Mouse (Mus musculus): ENCODE measurements around the gene Zc3hav1l.
A peak's percentile ranks its signal among the peaks of the same experiment; 100 is the strongest.

Gene Zc3hav1l

DNA sequence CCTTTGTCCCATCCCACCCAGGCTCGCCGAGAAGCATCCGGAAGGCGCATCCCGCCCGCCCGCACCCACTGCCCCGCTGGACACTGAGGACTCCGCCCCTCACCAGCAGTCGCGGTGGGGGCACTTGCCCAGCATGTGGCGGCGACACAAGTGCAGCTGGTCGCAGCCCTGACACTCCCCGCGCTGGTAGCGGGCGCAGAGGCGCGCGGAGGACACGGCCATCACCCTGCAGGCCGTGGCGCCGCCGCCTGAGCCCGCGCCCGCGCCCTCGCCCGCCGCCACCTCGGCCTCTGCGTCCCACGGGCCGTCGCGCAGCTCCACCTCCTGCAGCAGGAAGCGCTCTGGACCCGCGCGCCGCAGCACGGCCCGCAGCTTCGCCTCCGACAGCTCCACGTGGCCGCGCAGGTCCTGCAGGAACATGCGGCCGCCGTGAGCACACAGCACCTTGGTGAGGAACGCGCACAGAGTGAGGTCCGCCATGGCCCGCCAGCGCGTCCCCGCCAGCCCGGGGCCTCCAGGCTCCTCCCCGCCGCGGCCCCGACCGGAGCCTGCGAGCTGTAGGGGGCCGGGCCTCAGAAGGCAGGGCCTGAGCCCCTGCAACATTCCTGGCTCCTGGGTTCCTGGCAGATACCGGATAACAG, at the start of gene Zc3hav1l:
TSS of gene Zc3hav1l (minus strand) at position 499 of the 641 bp plus-strand sequence.
- DNase-seq (ENCODE audit: low read depth, low spot score) = peak; percentile 87

DNA sequence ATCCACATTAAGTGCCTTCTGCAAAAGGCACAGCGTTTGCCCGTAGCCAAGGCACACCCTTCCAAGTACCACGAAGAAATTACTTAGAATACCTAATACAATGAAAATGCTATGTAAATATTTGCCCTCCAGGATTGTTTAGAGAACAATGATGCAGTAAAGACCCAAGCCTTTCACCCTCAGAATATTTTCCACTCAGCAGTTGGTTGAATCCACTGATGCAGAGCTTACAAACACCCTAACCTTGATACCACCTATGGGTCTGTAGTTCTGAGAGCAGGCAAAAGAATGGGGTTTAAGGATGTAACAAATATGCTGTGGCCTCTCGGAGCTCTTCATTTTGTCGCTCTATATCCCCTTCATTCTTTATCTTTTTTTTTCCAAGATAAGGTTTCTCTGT, 48.8 kb upstream of the Zc3hav1l start:
- DNase-seq (ENCODE audit: low read depth, low spot score) = no peak

DNA sequence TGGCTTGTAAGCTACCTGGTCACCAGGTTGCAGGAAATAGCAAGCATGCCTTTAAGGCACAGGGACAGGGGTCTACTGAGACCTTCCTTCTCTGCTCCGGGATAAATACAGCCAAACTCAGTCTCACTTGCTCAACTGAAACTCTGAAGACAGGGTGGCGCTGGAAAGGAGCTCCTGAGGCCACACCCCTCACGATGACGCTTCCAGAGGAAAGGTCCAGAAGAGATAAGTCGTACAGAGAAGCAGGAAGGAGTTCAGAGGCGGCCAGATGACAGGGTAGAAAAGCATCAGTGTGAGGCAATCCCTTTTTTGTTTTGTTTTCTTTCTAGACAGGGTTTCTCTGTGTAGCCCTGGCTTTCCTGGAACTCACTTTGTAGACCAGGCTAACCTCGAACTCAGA, 46.7 kb upstream of the Zc3hav1l start:
- DNase-seq (ENCODE audit: low read depth, low spot score) = no peak

DNA sequence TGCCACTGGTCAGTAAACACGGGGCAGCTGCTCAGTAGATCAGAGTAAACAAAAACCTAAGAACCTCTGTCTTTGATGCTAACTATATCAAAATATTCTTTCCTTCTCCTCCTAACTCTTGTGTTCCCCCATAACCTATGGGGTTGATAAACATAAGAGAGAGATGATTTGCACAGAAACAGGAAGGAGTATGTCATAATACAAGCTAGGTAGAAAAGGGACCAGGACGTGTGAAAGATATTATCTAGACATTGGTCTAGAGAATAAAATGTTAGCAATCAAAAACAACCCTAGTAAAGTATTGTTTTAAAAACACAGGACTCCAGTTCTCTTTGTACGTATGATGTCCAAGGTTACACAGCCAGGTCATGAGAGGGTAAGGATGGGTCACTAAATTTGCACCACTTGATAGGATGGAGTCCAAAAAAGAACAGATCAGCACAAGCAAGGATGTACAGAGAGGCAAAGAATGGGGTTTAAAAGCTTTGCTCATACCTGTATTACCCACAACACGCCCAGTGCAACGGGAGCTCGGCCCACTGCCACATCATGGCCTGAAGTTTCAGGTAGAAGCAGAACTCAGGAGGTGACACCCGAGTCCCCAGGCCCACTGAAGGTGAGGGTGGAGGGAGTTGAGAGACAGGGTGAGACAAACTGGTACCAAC, 45.1 kb upstream of the Zc3hav1l start:
- no peak for DNase-seq (ENCODE audit: low read depth, low spot score)

DNA sequence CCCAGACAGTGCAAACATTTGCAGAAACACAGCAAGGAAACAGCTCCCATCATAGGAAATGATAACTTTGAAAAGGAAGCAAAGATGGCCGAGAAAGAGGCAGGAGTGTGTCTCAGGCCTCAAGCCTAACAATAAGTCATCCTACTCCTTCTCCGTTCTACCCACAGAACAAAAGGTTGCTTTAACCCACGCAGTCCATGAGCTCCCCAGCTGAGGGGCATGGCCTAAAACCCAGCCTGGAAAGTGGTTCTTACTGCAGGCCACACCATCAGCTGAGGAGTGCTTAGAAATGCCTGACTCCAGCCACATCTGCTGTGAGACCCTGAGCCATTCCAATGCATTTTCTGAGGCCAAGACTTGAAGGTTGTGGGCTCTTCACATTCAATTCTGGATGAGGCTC, 44.5 kb upstream of the Zc3hav1l start:
- DNase-seq (ENCODE audit: low read depth, low spot score) = no peak

DNA sequence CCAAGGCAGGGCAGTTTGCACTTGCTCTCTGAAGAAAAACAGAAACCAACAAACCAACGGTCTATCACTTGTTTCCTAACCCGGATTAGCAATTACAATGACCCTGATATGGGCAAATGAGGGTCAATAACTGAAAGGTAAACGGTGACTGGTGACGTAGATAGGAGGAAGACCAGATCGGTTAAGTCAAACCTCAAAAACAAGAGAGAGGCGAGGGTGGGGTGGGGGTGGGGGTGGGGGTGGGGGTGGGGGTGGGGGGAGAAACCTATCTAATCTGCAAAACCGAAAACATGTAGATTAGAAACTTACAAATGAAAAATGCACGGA, 43.6 kb upstream of the Zc3hav1l start:
- no peak for DNase-seq (ENCODE audit: low read depth, low spot score)

DNA sequence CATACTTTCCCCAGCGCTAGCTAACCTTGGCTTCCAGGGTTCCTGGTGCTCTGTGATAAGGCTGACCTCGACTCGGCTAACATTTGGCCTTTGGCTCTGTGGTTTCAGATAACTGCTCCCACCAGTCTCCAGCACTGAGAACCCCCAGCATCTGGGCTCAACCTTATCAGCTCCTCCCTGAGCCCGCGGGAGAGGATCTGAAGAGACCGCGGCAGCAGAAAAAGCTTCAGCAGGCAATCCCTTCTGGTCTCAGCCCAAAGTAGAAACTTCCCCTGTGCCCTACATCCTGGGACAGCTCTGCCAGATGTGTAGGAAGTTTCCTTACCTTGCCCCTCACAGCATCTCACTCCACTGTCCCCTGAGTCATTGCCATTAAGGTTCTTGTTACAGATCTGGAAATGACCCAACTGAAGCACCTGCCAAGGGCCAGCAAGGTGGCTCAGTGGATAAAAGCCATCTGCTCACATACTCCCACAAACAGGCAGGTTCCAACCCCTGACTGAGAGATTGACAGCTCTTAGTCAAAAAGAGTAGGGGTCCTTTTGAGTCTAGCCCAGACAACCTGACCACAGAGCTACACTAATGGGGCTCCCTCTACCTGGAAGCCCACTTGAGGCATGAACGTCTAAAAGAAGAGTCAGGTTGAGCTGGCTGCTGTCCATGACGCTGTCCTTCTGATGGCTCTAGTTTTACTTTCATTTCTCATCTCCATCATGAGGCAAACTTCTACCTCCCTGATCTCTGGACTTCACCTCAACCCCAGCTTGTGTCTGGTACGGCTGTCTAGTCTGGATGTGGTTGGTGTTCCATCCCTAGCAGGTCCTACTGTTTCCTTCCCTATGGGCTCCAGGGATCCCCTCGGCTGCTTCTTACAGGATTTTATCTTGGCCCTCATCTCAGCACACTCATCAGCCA, 42.9 kb upstream of the Zc3hav1l start:
- DNase-seq (ENCODE audit: low read depth, low spot score) = no peak

DNA sequence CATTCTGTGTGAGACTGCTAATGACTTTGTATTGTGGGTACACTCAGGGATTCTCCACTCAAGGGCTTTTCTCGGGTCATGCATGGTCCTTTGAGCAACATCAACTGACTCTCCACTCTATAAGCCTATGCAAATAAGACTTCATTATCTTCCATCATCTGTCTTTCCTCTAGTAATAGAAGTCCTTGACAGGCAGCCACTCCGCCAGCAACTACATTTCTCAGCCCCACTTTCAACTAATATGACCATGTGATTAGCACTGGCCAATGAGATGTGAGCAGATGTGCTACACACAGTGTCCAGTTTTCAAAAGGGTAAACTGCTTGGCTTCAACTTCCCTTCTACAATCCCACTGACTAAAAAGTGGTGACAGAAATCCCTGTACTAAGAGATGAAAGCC, 40.0 kb upstream of the Zc3hav1l start:
- no peak for DNase-seq (ENCODE audit: low read depth, low spot score)

DNA sequence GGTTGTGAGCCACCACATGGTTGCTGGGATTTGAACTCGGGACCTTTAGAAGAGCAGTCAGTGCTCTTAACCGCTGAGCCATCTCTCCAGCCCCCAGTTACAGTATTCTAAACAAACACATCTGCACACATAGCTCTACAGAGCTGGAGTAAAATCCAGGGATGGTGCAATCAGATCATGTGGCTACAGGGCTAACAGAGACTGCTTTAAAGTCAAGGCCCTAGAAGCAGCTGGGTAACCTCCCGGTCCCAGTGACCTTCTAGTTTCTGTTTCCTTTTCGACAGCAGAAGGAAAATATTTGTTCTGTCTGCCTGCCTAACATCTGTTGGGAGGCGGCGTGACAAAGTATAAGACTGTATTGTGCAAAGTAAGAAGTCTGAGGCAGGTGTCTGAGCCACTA, 38.9 kb upstream of the Zc3hav1l start:
- no peak for DNase-seq (ENCODE audit: low read depth, low spot score)

DNA sequence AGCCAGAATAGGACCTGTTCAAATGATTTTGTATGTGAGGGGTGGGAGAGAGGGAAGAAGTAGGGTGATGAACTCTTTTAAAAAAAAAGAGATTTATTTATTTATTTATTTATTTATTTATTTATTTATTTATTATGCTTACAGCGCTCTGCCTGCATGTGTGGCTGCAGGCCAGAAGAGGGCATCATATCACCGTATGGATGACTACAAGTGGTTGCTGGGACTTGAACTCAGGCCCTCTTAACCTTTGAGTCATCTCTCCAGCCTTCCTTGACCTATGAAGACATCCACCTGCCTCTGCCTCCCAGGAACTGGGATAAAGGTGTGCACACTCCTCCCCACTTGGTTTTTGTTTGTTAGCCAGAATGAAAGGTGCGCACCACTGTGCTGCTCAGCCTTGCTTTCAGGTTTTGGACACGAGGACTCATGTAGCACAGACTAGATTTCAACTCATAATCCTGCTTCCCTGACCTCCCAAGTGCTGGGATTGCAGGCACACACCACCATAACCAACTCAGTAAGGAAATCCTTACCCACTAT, 38.2 kb upstream of the Zc3hav1l start:
- DNase-seq (ENCODE audit: low read depth, low spot score) = no peak

DNA sequence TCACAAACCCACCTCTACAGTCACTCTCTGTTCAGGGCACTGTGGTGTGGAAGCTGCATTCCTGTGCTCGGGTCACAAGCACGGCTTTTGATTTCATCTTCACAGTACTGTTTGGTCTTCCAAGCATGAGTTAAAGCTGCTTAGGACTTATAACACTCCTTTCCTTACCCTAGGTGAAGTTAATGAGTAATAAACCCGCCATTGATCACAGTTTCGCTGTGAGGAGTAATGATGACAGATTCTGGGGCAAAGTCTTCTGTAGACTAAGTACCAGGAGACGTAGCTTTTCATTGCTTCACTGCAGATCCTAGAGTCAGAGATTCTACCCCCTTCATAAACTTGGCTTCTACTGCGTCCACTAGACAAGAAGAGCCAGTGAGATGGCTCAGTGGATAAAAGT, 36.2 kb upstream of the Zc3hav1l start:
- DNase-seq (ENCODE audit: low read depth, low spot score) = no peak

DNA sequence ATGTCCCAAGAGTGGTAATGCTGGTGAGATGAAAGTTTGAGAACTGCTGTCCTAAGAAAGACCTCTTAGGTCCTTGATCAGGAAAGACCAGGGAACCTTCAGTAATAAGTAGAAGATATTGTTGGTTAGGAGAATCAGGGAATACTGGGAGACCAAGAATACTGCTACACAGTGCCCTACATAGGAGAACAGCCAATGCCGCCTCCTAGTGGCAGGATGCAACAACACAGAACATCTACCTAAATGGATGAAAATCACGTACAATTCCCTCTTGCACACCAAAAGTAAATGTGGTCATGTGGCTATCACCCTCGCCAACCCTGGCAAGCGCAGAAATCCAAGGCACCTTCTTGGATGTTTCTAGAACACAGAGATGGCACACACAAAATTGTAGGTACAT, 27.5 kb upstream of the Zc3hav1l start:
- peak; percentile 71 for DNase-seq (ENCODE audit: low read depth, low spot score)

DNA sequence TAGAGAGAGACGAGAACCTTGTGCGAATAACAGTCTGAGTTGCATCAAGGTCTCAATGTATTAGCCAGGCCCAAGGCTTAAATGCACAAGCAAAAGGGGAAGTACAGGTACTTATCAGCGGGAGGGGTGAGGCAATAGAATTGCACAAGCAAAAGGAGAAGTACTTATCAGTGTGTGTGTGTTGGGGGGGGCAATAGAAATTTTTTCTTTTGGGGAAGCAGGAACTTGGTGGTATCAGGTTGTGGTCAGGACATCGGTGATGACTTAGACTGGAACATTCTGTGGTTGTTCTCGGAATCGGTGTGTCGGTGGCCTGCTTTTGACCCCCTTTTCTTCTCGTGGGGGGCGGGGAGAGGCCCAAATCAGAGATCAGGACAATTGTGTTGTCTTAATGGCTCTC, 21.6 kb upstream of the Zc3hav1l start:
- no peak for DNase-seq (ENCODE audit: low read depth, low spot score)

DNA sequence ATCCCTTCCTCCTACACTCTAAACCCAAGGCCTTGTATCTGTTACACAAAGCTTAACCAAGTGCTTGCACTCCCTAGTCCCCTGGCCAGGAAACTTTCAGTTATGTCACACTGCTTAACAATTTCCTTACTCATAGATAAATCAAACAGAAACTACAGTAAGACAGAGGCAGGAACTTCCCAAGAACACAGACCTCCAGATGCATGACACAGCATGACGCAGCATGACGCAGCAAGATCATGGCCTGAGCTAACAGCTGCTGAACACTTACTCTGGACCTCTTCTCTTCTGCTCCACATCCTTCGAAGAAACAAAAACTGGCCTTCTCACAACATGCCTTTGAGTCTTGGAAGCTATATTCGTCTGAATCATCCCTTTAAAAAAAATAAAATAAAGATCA, 17.0 kb upstream of the Zc3hav1l start:
- peak; percentile 33 for DNase-seq (ENCODE audit: low read depth, low spot score)

DNA sequence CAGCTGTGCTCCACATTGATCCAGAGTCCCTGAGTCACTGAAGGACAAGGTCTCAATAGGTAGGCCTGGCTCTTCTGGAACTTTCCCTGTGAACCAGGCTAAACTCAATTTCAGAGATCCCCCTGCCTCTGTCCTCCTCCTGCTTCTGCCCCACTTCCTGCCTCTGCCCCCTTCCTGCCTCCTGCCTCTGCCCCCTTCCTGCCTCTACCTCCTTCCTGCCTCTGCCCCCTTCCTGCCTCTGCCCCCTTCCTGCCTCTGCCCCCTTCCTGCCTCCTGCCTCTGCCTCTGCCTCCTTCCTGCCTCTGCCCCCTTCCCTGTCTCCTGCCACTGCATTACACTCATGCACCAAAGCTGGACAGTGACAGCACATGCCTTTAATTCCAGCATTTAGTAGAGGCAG, 10.7 kb upstream of the Zc3hav1l start:
- no peak for DNase-seq (ENCODE audit: low read depth, low spot score)

DNA sequence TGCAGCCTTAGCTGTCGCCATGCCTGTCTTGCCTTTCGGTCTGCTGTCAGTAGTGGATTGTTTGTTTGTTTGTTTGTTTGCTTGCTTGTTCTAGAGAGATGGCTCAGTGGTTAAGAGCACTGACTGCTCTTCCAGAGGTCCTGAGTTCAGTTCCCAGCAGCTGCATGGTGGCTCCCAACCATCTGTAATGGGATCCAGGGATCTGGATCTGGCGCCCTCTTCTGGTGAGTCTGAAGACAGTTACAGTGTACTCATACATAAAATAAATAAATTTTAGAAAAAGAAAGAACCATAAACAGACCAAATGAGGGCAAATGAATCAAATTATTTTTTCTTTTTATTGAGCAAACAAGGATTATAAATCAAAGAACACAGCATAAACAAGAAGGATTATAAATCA, 5.9 kb upstream of the Zc3hav1l start:
- no peak for DNase-seq (ENCODE audit: low read depth, low spot score)

DNA sequence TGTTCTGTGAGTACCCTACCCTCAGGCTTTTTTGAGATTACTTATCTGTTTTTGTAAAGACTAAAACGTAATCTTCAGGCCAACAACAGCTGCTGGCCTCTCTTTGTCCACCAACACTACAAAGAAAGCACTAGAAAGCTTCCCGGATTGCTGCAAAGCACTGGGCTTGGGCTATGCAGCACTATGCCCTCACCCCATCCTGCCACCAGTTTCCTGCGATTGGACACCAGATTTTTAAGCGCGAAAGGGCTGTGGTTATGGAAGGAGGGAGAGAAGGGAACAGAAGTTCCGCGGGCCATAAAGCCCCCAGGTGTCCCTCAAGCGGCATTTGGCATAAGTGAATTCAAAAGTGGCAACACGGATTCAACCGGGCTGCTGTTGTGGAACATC, 818 bp downstream of the Zc3hav1l start:
- DNase-seq (ENCODE audit: low read depth, low spot score) = peak; percentile 68

DNA sequence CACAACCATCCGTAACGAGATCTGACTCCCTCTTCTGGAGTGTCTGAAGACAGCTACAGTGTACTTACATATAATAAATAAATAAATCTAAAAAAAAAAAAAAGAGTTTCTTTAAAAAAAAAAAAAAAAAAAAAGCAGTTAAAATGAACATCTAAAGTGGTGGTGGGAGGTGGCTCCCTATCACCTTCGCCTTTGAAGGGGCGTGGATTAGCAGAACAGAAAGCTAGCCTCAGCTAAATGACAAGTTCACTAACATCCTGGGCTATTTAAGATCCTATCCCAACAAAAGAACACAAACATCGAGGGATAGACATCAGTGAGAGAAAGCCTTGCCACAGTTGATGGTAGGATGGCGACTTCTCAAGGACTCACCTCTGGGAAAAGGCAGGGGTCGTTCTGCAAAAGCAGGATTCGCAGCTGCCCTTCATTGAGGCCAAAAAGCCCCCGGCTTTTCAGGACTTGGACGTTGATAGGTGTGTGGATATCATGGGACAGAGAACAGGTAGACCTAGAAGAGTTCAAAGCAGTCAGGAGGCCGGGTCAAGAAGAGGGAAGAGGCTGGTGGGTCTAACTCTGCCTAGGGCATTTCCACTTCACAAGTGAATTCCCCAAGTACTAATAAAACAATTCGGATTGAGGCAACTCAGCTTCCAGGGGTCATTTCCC, 1.3 kb downstream of the Zc3hav1l start:
- no peak for DNase-seq (ENCODE audit: low read depth, low spot score)

DNA sequence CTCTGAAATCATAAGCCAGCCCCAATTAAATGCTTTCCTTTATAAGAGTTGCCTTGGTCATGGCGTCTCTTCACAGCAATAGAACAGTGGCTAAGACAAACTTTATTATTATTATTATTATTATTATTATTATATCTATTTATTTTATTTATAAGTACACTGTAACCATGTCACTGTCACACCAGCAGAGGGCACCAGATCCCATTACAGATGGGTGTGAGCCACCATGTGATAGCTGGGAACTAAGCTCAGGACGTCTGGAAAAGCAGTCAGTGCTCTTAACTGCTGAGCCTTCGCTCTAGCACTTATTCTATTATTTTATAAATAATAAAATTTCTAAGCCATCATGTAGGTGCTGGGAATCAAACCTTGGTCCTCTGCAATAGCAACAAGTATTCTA, 5.4 kb downstream of the Zc3hav1l start:
- no peak for DNase-seq (ENCODE audit: low read depth, low spot score)

DNA sequence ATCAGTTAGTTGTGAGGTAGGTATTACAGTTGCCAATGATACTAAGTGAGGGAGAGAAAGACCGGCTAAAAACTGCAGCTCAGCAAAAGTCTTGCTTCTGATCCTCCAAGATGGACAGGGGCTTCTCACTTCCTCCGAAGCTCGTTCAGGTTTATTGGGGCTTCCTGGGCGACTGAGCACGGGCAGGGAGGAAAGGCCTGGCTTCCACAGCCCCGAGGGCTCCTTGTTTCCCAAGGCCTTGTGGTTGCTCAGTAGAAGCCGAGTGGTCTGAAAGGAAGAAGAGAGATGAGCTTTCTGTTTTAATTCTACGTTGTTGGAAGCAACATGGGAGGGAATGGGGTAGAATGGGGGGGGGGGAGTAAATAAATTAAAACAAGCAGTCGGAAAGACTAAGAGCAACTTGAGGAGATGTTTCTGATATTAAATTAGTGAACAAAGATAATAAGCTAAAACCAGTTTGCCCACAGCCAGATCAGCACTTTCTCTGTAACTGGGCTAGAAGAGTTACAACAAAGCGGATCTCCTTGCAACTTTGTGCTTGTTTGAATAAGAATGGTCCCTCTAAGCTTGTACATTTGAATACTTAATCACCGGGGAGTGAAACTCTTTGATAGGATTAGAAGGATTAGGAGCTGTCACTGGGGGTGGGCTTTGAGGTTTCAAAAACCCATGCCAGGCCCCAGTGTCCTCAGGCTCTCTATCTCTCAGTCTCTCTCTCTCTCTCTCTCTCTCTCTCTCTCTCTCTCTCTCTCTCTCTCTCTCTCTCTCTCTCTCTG, 6.0 kb downstream of the Zc3hav1l start:
- no peak for DNase-seq (ENCODE audit: low read depth, low spot score)

DNA sequence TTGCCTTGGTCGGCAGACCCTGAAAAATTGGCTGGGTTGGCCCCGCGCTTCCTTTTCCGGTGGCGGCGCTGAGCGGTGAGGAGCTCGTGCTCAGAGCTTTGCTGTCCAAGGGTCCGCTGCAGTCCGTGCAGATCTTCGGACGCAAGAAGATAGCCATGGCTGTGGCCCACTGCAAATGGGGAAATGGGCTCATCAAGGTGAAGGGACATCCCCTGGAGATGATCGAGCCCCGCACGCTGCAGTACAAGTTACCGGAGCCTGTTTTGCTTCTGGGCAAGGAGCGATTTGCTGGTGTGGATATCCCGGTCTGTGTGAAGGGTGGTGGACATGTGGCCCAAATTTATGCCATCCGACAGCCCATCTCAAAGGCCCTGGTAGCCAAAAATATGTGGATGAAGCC, 14.6 kb downstream of the Zc3hav1l start:
- DNase-seq (ENCODE audit: low read depth, low spot score) = no peak
